Mouse (Mus musculus) heart, adult 2 months (tissue): ENCODE data around the gene Sntb2.

Experiments
- CTCF ChIP-seq: fragments of 200-600 bp; IDR thresholded peaks from 2 replicates; pipeline ENCODE4 v1.8.1; 2022; ENCODE audit warnings: antibody characterized with exemption, mild to moderate bottlenecking, moderate library complexity
- EP300 ChIP-seq: fragments of 200-500 bp; IDR thresholded peaks from 2 replicates; pipeline ENCODE4 v1.6.1; 2011; ENCODE audit warnings: low read depth, low read length, control low read depth; ENCODE audit not compliant: insufficient read depth

- no peak for TF ChIP-seq EP300
- TF ChIP-seq CTCF, result no peak
Observed at GRCm38 (mm10) chr8:106937081-106937800, 1.7 kb downstream of the Sntb2 start.
